Mouse (Mus musculus) small intestine, adult 2 months (tissue): Measurements from ENCODE around the gene Aoc2. TPM values are rescaled to one million over a fixed set of nuclear protein-coding genes. Genes with fewer than 3 reads are reported as not detected.
"Not testable (repeated sequence)": the region's sequence is repeated elsewhere in the genome, so short reads cannot be mapped to it uniquely, and the experiment has no call there.

Source experiments
- H3K27ac ChIP-seq: fragments of 200-500 bp; 2 replicates; pipeline ENCODE4 v1.5.1; 2012; ENCODE audit warnings: low read depth, low read length, control low read depth, inconsistent platforms; ENCODE audit not compliant: insufficient read depth
- H3K27me3 ChIP-seq: fragments of 200-500 bp; 2 replicates; pipeline ENCODE4 v1.6.1; 2012; ENCODE audit warnings: mild to moderate bottlenecking, moderate library complexity, low read length, inconsistent platforms; ENCODE audit not compliant: control insufficient read depth, insufficient read depth
- H3K36me3 ChIP-seq: fragments of 200-500 bp; 2 replicates; pipeline ENCODE4 v1.6.1; 2012; ENCODE audit warnings: mild to moderate bottlenecking, low read length, control low read depth, inconsistent platforms; ENCODE audit not compliant: control insufficient read depth, insufficient read depth
- H3K4me1 ChIP-seq: fragments of 200-500 bp; 2 replicates; pipeline ENCODE4 v1.6.1; 2012; ENCODE audit warnings: low read length, inconsistent platforms, mixed read lengths; ENCODE audit not compliant: control insufficient read depth, insufficient read depth, insufficient read length
- H3K4me3 ChIP-seq: fragments of 200-500 bp; 2 replicates; pipeline ENCODE4 v1.5.1; 2012; ENCODE audit warnings: low read depth, mild to moderate bottlenecking, control low read depth, inconsistent platforms, low read length, moderate library complexity
- CTCF ChIP-seq: fragments of 200-500 bp; IDR thresholded peaks from 2 replicates; pipeline ENCODE4 v1.5.1; 2012; ENCODE audit warnings: low read depth, mild to moderate bottlenecking, control low read depth, inconsistent platforms, low read length, moderate library complexity, mixed read lengths; ENCODE audit not compliant: insufficient replicate concordance, insufficient read length; ENCODE audit errors: extremely low read depth
- POLR2A ChIP-seq: fragments of 200-500 bp; IDR thresholded peaks from 2 replicates; pipeline ENCODE4 v1.6.1; 2012; ENCODE audit warnings: low read depth, mild to moderate bottlenecking, control low read depth, inconsistent platforms, low read length, moderate library complexity
- WGBS: fragments of 180-500 bp; shearing (Covaris S2); methylation state at CpG from one replicate; pipeline ENCODE4 v1.1.7; 2018; 5-methylcytosine and 5-hydroxymethylcytosine counted together
- polyA plus RNA-seq: library from polyadenylated mRNA; depleted of rRNA; stranded (reverse); fragments of >200 nt; gene quantifications from 2 replicates; pipeline ENCODE4 v1.2.3, GENCODE M21; 2012; rRNA removed

Aoc2 gene
- polyA plus RNA-seq, 1 experiment: 5.9 TPM

DNA sequence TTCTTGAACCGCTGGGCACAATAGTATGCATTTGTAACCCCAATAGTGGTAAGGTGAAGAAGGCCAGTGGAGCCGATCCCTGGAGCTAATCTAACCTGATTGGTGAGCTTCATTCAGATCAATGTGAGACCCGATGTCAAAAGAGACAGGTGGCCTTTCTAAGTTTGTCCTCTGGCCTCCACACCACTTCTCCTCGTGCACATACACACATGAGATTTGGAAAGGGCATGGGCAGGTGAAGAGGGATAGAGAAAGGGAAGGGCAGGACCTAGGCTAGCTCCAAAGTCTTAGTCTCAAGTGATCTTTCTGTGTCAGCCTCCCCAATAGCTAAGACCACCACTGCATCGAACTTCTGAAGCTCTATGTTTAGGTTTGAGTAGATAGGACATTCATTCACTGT, 45.3 kb downstream of the Aoc2 start:
- H3K27me3 ChIP-seq: no peaks in the 10 kb centered on the region

DNA sequence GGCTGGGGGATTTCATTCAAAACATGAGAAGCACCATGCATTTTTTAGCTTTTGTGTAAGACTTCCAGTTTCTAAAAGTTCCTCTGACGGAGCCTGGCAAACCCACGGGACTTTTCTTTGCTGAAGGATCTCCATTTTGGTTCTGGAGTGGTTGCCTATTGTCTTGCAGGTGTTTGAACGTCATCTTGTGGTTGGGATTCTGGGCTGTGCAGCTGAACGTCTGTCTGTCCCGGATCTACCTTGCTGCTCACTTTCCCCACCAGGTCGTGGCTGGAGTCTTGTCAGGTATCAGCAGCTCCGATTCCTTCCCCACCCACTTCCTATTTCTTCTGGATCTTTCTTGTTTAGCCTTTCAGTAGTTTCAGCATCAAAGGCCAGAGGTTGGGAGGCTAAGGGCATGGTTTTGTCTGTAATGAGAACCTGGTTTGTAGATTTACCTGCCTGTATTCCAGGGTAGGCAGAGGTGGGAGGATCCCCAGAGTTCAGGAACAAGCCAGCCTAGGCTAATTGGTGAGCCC, 49.6 kb downstream of the Aoc2 start:
- peaks cover 6% of the 10 kb centered on the region; the same call in 1 of the 2 replicates for H3K36me3 ChIP-seq
- peaks cover 3% of the 10 kb centered on the region; the same call in 1 of the 2 replicates for H3K4me1 ChIP-seq
- H3K4me3 ChIP-seq: no peak overlapping the region
- H3K27ac ChIP-seq: no peak overlapping the region
- TF ChIP-seq POLR2A (no peak), CTCF (no peak)
- H3K27me3 ChIP-seq: no peaks in the 10 kb centered on the region
- 58% methylated on average over 7 of the region's 7 CpGs for WGBS

More for the DNA sequence above, 45.3 kb downstream of the Aoc2 start:
- peaks cover 10% of the 10 kb centered on the region; the same call in 1 of the 2 replicates for H3K4me1 ChIP-seq
- peaks cover 4% of the 10 kb centered on the region; the same call in 1 of the 2 replicates for H3K36me3 ChIP-seq
- WGBS: 65% methylated on average over 5 of the region's 5 CpGs
- TF ChIP-seq POLR2A (no peak), CTCF (no peak)
- no peak overlapping the region for H3K4me3 ChIP-seq
- H3K27ac ChIP-seq: no peak overlapping the region

DNA sequence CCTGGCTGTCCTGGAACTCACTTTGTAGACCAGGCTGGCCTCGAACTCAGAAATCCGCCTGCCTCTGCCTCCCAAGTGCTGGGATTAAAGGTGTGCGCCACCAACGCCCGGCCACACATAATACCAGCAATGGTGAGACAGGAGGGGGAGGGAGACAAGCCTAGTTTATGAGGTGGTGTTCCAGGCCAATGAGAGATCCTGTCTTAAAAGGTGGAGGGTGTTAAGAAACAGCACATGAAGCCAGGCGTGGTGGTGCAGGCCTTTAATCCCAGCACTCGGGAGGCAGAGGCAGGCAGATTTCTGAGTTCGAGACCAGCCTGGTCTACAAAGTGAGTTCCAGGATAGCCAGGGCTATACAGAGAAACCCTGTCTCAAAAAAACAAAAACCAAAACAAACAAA, 53.3 kb downstream of the Aoc2 start:
- H3K27me3 ChIP-seq, H3K4me3 ChIP-seq, H3K4me1 ChIP-seq, H3K36me3 ChIP-seq, H3K27ac ChIP-seq: not testable (repeated sequence)
- 91% methylated on average over 8 of the region's 8 CpGs for WGBS

DNA sequence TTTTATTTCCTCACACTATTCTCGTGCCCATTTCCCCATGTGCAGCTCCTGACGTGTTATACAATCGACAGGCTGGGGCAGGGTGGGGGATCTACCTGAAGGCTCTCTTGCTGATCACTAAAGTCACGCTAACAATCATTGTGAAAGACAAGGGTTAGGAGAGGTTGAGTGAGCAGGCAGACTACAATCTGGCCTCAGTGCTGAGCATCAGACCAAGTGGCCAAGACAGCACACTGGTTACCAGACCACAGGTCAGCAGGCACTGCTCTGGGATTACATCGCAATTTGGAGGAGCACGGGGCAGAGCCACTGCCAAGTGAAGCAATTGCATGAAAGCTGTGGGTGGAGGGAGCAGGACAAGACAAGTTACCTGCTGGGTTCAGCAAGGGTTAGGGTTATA, 54.1 kb downstream of the Aoc2 start:
- no peaks in the 10 kb centered on the region for H3K4me1 ChIP-seq
- H3K27ac ChIP-seq: no peak overlapping the region
- WGBS: 79% methylated on average over 6 of the region's 6 CpGs
- H3K36me3 ChIP-seq: 0 out of 2 replicates have a peak, but pooled peaks cover 3% of the 10 kb centered on the region
- H3K4me3 ChIP-seq: no peak overlapping the region
- H3K27me3 ChIP-seq: no peaks in the 10 kb centered on the region
- TF ChIP-seq POLR2A: no peak

Other genes starting within 250 kb of the Aoc2 start
- 0.20 and 0.28 TPM in 2 replicates for gene Hsd17b1, start 246.7 kb upstream of the Aoc2 start, polyA plus RNA-seq
- 26.3 and 38.9 TPM in 2 replicates for gene Coasy, start 242.5 kb upstream of the Aoc2 start, polyA plus RNA-seq
- gene Mlx, start 237.8 kb upstream of the Aoc2 start, polyA plus RNA-seq: 54.1 and 100 TPM in 2 replicates
- 0.22 and 0.46 TPM in 2 replicates for gene Psmc3ip, start 229.6 kb upstream of the Aoc2 start, polyA plus RNA-seq
- 27.3 and 55.0 TPM in 2 replicates for gene Retreg3, start 205.2 kb upstream of the Aoc2 start, polyA plus RNA-seq
- 13.2 and 16.2 TPM in 2 replicates for gene Tubg1, start 205.1 kb upstream of the Aoc2 start, polyA plus RNA-seq
- gene Tubg2, start 169.2 kb upstream of the Aoc2 start, polyA plus RNA-seq: 1.1 and 2.2 TPM in 2 replicates
- 2.7 and 2.8 TPM in 2 replicates for gene Cntnap1, start 154.5 kb upstream of the Aoc2 start, polyA plus RNA-seq
- gene Plekhh3, start 153.7 kb upstream of the Aoc2 start, polyA plus RNA-seq: 33.0 and 84.5 TPM in 2 replicates
- gene Ccr10, start 149.6 kb upstream of the Aoc2 start, polyA plus RNA-seq: 18.4 and 25.7 TPM in 2 replicates
- 7.9 and 20.0 TPM in 2 replicates for gene Ezh1, start 98.6 kb upstream of the Aoc2 start, polyA plus RNA-seq
- 15.1 and 25.8 TPM in 2 replicates for gene Ramp2, start 79.0 kb upstream of the Aoc2 start, polyA plus RNA-seq
- gene Vps25, start 71.4 kb upstream of the Aoc2 start, polyA plus RNA-seq: 28.9 and 64.8 TPM in 2 replicates
- gene Wnk4, start 64.5 kb upstream of the Aoc2 start, polyA plus RNA-seq: 3.0 and 7.9 TPM in 2 replicates
- gene Cntd1, start 46.1 kb upstream of the Aoc2 start, polyA plus RNA-seq: 0.09 and 0.20 TPM in 2 replicates
- gene Coa3, start 45.9 kb upstream of the Aoc2 start, polyA plus RNA-seq: 174 and 479 TPM in 2 replicates
- 157 and 163 TPM in 2 replicates for gene Becn1, start 22.8 kb upstream of the Aoc2 start, polyA plus RNA-seq
- gene Psme3, start 8.8 kb upstream of the Aoc2 start, polyA plus RNA-seq: 19.9 and 36.7 TPM in 2 replicates
- gene Aoc3, start 5.5 kb downstream of the Aoc2 start, polyA plus RNA-seq: 6.6 and 8.9 TPM in 2 replicates
- 8.8 and 9.7 TPM in 2 replicates for gene G6pc, start 42.5 kb downstream of the Aoc2 start, polyA plus RNA-seq
- 8.5 and 10.8 TPM in 2 replicates for gene Aarsd1, start 92.6 kb downstream of the Aoc2 start, polyA plus RNA-seq
- gene Gm27029, start 99.7 kb downstream of the Aoc2 start, polyA plus RNA-seq: 0.11 TPM in 1 of 2 replicates, not detected in the other
- gene Rundc1, start 100.0 kb downstream of the Aoc2 start, polyA plus RNA-seq: 15.4 and 23.7 TPM in 2 replicates
- 0.51 and 0.89 TPM in 2 replicates for gene Ptges3l, start 100.3 kb downstream of the Aoc2 start, polyA plus RNA-seq
- gene Rpl27, start 117.2 kb downstream of the Aoc2 start, polyA plus RNA-seq: 178 and 244 TPM in 2 replicates
- 44.3 and 123 TPM in 2 replicates for gene Ifi35, start 123.3 kb downstream of the Aoc2 start, polyA plus RNA-seq
- gene Rnd2, start 139.9 kb downstream of the Aoc2 start, polyA plus RNA-seq: 18.5 and 28.1 TPM in 2 replicates
- 92.5 and 272 TPM in 2 replicates for gene Vat1, start 141.2 kb downstream of the Aoc2 start, polyA plus RNA-seq
- 0.24 and 1.0 TPM in 2 replicates for gene Brca1, start 226.9 kb downstream of the Aoc2 start, polyA plus RNA-seq
- 47.4 and 116 TPM in 2 replicates for gene Nbr1, start 227.1 kb downstream of the Aoc2 start, polyA plus RNA-seq